Mouse (Mus musculus) adipose tissue, adult 10 weeks (tissue): ENCODE measurements around the gene Fshb. TPM values are rescaled to one million over a fixed set of nuclear protein-coding genes. Genes with fewer than 3 reads are reported as not detected.

Experiments
- polyA plus RNA-seq: library from polyadenylated mRNA; stranded (reverse); fragments of 350-450 nt; fragmentation: Illumina TruSeq; extraction: RNeasy Lipid Tissue Mini Kit (QIAGEN cat#74804); gene quantifications from one replicate; pipeline ENCODE4 v1.2.3, GENCODE M21; 2014; ENCODE audit warnings: low read depth, low replicate concordance

Gene Fshb
- not detected for polyA plus RNA-seq

DNA sequence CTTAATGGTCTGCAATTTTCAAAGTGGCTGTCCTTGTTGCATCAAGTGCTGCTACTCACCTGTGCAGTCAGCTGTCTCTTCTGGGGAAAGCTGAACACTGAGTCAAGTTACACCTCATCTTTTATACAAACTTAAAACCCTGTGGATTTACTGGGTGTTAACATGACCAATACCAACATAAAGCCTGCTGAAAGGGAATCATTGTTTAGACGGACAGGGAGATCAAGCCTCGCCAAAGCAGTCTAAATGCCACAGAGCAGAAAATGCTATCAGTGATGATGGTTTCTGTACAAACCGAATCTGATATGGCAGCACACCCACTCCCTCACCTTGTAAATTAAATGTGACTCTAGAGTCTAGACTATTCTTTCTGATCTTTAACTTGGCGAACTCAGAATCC lies at the start of gene Fshb:
TSS of gene Fshb (minus strand) at position 101 of the 400 bp plus-strand sequence.

Other genes with a start within 250 kb of the Fshb start
- 16.7 TPM for gene Arl14ep, start 85.2 kb downstream of the Fshb start, polyA plus RNA-seq
- gene Kcna4, start 231.0 kb upstream of the Fshb start, polyA plus RNA-seq: not detected